Mouse (Mus musculus): ENCODE measurements at regions not wholly inside any gene's neighbourhood (a gene's known extent, or its start where the extent isn't known, plus 50 kb on each side); places are given as distances from the start of the nearest gene placed in this dataset.
A peak's percentile ranks its signal among the peaks of the same experiment; 100 is the strongest.

- ATAC-seq (ENCODE audit: extremely low read depth, insufficient number of reproducible peaks, low FRiP score, poor library complexity, severe bottlenecking) = no peak
Observed at GRCm38 (mm10) chr3:144086176-144086575, 118.8 kb downstream of the Lmo4 start.

DNA sequence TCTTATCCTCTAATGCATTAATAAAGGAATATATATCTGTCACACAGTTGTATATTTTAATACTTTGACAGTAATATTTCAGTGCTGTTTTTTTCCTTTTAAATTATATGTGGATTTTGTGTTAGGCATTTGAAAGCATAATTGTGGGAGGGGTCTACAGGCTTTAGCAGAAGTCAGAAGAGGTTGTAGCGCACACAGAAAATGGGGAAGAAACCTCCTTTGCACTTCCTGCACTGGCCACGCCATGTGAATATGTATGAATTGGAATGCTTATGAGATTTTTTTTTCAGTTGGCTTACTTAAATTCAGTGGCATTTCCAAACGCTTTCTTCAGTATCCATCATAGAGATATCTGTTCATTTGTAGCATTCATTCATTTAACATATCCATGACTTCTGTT is 125.1 kb downstream of the Lmo4 start:
- no peak for ATAC-seq (ENCODE audit: extremely low read depth, insufficient number of reproducible peaks, low FRiP score, poor library complexity, severe bottlenecking)

DNA sequence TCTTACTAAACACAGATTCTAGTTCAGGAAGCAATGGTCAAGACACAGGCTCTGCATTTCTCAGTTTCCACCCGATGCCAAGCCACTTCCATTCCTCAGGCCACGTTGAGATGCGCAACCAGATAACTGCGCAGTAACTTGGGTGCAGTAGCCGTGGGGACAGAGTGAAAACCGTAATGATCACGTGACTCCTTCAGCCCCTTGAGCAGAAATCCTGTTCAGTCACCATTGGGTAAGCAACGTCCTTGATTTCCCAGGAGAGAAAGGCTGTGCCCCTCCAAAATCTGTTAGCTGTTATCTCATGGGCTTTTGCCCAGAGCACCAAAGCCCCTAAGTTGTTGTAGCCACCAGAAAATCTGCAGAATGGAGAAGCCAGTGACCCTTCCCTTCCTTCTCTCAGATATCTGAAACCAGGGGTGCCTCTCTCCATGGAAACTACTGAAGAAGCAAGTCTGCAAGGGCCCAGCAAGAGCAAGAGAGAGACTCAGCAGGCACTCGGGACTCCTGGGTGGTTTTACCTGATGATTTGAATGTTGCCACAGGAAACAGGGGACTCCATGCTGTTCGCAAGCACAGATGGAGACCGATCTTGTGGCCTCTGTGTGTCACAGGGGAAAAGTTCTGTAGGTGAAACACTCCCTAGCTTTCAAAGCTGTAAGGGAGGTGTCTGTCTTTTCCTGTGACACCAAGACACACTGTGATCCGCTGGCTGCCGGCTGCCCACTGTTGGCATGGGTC is 126.7 kb downstream of the Lmo4 start:
- no peak for ATAC-seq (ENCODE audit: extremely low read depth, insufficient number of reproducible peaks, low FRiP score, poor library complexity, severe bottlenecking)

GRCm38 (mm10) chr3:144069979-144070540 is 135.0 kb downstream of the Lmo4 start:
- ATAC-seq (ENCODE audit: extremely low read depth, insufficient number of reproducible peaks, low FRiP score, poor library complexity, severe bottlenecking) = no peak

GRCm38 (mm10) chr3:144067016-144067415 is 138.0 kb downstream of the Lmo4 start:
- ATAC-seq (ENCODE audit: extremely low read depth, insufficient number of reproducible peaks, low FRiP score, poor library complexity, severe bottlenecking) = no peak

DNA sequence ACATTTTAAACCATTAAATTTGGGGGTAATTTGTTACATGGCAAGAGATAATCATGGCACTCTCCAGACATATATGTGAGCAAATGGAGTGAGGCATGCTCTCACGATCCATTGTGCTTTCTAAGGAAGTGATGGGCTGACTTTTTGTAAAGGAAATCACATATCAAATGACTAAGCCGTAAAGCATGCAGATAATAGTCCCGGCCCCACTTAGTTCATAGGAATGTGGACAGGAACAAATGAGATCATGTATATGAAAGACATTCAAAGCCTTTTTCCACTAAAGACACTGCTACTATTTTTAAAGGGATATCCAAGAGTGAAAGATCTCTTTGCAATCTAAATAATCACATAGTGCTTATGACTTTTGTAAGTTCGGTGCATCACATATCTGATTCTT is 146.9 kb downstream of the Lmo4 start:
- no peak for ATAC-seq (ENCODE audit: extremely low read depth, insufficient number of reproducible peaks, low FRiP score, poor library complexity, severe bottlenecking)

DNA sequence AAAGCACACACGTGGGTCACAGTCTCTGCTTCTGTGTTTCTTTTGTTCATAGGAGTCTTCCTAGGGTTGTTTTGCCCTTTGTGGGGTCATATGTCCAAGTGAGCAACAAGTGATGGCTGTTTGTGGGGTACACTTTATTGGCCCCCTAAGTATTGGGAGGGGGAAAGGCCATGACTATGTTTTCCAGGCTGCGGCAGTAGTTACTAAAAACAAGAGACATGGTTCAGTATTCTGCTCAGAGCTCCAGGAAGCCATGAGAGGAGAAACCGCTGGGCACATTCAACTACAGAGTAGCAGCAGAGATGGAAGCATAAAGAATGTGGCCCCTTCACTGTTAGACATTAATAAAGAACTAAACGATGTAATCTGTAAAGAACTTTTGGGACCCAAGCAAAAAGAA is 154.7 kb downstream of the Lmo4 start:
- ATAC-seq (ENCODE audit: extremely low read depth, insufficient number of reproducible peaks, low FRiP score, poor library complexity, severe bottlenecking) = no peak

GRCm38 (mm10) chr3:144049270-144049669 is 155.8 kb downstream of the Lmo4 start:
- ATAC-seq (ENCODE audit: extremely low read depth, insufficient number of reproducible peaks, low FRiP score, poor library complexity, severe bottlenecking) = no peak

DNA sequence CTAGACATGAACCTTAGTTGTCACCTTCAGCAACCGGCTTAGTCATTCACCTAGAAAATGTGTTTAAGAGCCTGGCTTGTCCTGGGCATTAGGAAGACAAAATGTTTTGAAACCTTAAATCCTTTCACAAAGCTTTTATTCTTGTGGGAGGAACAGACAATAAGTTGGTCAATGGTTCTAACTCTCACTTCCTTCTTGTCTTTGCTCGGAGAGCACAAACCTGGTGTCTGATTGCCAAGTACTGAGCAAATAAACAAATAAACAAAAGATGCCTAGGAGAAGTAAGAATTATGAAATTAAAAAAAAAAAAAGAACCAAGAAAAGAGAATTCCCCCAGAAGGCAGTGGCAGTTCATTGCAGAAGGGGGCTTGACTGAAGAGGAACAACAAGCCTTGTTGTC is 160.7 kb downstream of the Lmo4 start:
- no peak for ATAC-seq (ENCODE audit: extremely low read depth, insufficient number of reproducible peaks, low FRiP score, poor library complexity, severe bottlenecking)

GRCm38 (mm10) chr3:144041788-144042187 is 163.2 kb downstream of the Lmo4 start:
- peak; percentile 92 for ATAC-seq (ENCODE audit: extremely low read depth, insufficient number of reproducible peaks, low FRiP score, poor library complexity, severe bottlenecking)

DNA sequence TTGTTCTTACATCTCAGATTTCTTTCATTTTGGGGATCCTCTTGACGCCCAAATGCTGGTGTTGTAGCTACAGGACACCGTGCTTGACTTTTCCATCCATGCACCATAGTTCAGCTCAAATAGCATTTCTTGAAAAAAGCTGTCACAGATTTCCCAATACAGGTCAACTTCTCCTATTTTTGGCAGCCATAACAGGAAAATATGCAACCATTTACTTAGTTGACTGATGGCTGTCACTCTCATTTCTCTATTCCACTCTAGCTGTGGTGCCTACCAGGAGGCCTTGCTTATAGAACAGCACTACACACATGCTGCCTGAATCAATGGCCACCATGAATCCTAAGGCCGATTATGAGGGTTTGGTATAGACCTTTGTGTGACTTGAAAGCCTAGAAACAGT is 165.5 kb downstream of the Lmo4 start:
- peak; percentile 55 for ATAC-seq (ENCODE audit: extremely low read depth, insufficient number of reproducible peaks, low FRiP score, poor library complexity, severe bottlenecking)

- ATAC-seq (ENCODE audit: extremely low read depth, insufficient number of reproducible peaks, low FRiP score, poor library complexity, severe bottlenecking) = no peak
Observed at GRCm38 (mm10) chr3:144029611-144030010, 175.4 kb downstream of the Lmo4 start.

DNA sequence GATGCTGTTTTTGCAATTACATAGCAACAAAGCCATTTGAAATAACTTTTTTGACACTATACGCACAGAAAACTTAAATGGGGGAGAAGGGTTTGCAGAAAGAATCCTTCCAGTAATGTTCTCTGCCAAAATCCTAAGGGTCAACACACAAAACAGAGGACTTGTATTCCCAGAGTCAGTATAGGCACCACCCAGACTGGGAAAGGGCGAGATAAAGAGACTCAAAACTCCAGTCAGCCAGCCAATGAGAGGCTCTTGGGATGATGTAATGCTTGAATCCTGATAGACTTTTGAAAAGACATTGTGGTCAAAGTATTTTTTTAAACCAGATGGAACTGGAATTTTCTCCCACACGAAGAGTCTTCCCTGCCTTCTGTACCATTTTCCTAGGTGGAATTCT is 175.9 kb downstream of the Lmo4 start:
- ATAC-seq (ENCODE audit: extremely low read depth, insufficient number of reproducible peaks, low FRiP score, poor library complexity, severe bottlenecking) = no peak

DNA sequence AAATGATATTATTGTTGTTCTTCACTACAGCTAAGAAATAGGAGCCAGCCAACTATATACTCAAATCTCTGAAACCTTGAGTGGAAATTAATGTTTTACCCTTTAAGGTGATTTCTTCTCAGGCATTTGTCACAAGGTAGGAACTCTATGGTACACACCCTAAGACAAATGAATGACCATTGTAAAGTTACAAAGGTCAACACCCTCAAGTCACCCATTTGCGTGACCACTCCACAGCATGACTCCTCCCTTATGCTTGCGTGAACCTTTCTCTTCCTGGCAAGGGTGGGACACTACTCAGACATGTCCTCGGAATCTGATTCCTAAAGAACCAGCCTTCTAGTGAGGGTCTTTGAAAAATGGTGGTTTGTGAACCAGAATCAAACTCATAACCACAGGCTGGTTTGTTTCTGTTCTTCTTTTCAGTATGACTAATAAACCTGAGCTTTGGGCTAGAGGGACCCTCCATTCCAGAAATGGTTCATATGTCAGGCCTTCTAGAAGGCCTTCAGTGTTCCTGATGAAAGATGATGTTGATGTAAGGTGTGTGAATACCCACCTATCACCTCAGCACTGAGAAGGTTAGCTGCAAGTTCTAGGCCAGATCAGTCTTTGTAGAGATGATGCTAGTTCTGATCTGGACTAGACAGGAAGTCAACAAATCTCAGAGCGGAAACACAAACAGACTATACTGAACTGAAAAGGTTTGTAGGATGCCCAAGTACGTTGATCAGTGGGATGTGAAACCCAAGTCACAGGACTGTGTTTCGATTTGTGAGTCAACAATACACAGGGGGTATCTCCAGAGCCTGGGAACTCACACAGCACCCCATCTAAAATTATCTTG is 177.7 kb downstream of the Lmo4 start:
- 0 out of 2 replicates have a peak, but pooled peaks have one; percentile 44 for ATAC-seq (ENCODE audit: extremely low read depth, insufficient number of reproducible peaks, low FRiP score, poor library complexity, severe bottlenecking)

DNA sequence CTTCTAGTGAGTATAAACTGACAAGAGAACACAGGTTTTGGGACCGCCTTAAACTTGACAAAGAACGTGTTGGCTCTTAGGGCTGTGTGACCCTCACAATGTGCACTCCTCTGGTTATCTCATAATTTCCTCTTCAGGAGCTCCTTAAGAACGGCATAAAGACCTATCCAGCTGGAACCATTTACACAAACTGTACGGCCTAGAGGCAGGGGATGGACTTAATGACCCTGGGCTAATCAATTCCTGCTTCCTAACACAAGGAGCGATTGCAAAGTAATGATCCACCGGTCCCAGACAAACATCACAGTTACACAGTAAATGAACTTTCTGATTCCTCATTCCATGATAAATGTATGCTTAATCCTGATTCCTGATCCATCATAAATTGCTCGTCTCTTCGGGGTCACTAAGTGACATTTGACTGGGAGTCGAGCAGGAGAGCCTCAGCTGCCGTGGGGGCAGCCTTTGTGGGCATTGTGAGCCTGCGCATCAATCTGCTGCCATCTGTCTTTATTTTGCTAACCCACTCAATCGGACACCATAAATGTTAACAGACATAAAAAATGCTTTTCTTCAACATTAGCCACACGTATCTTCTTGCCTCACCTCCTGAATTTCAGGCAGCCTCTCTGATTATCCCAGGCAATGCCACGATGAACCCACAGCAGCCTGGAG is 179.4 kb downstream of the Lmo4 start:
- no peak for ATAC-seq (ENCODE audit: extremely low read depth, insufficient number of reproducible peaks, low FRiP score, poor library complexity, severe bottlenecking)

DNA sequence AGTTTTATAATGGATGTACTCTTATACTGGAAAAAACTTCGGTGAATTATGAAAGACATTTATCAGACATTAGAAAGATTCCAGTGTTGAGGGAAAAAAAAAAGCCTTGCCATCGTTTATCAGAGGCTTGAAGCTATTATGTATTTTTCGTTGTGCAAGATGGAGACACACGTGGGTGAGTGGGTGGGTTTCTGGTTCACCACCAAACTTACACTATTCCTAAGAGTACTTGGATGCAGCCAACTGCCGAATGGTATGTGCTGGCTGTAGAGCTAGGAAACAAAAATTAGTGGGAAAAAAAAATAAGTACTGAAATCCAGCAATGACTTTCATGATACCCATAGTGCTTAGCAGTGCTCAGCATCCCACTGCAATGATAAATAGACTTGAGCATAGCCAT is 180.8 kb downstream of the Lmo4 start:
- ATAC-seq (ENCODE audit: extremely low read depth, insufficient number of reproducible peaks, low FRiP score, poor library complexity, severe bottlenecking) = no peak

- no peak for ATAC-seq (ENCODE audit: extremely low read depth, insufficient number of reproducible peaks, low FRiP score, poor library complexity, severe bottlenecking)
Observed at GRCm38 (mm10) chr3:144023058-144023457, 182.0 kb downstream of the Lmo4 start.

GRCm38 (mm10) chr3:144021969-144022368 is 183.1 kb downstream of the Lmo4 start:
- ATAC-seq (ENCODE audit: extremely low read depth, insufficient number of reproducible peaks, low FRiP score, poor library complexity, severe bottlenecking) = no peak

GRCm38 (mm10) chr3:144020189-144020940 is 184.7 kb downstream of the Lmo4 start:
- ATAC-seq (ENCODE audit: extremely low read depth, insufficient number of reproducible peaks, low FRiP score, poor library complexity, severe bottlenecking) = no peak
